Mouse (Mus musculus): Measurements from ENCODE around the gene Olfr1036. TPM values are rescaled to one million over a fixed set of nuclear protein-coding genes. Genes with fewer than 3 reads are reported as not detected.

Gene Olfr1036
- total RNA-seq (2023): not detected

GRCm38 (mm10) chr2:86073692-86074091 is at the start of gene Olfr1036:
Gene Olfr1036 (plus strand): TSS chr2:86073992.

GRCm38 (mm10) chr2:86045561-86045960 is 28.2 kb upstream of the Olfr1036 start, which contains the start of gene Olfr1034:
Gene Olfr1034 (plus strand): TSS chr2:86045861.

GRCm38 (mm10) chr2:86087285-86087684 is 13.5 kb downstream of the Olfr1036 start, which contains the start of gene Olfr1037:
Gene Olfr1037 (minus strand): TSS chr2:86087385.

Other genes starting within 250 kb of the Olfr1036 start
- gene Olfr1019, start 228.5 kb upstream of the Olfr1036 start, total RNA-seq (2023): not detected
- gene Olfr1020, start 227.0 kb upstream of the Olfr1036 start, total RNA-seq (2023): not detected
- not detected for gene Olfr1022, start 205.4 kb upstream of the Olfr1036 start, total RNA-seq (2023)
- not detected for gene Olfr1023, start 188.4 kb upstream of the Olfr1036 start, total RNA-seq (2023)
- gene Olfr1024, start 168.9 kb upstream of the Olfr1036 start, total RNA-seq (2023): not detected
- gene Olfr1025-ps1, start 158.8 kb upstream of the Olfr1036 start, total RNA-seq (2023): not detected
- not detected for gene Olfr1026, start 152.4 kb upstream of the Olfr1036 start, total RNA-seq (2023)
- 0.18 TPM for gene Olfr1028, start 123.6 kb upstream of the Olfr1036 start, total RNA-seq (2023)
- gene Olfr1029, start 100.1 kb upstream of the Olfr1036 start, total RNA-seq (2023): not detected
- not detected for gene Olfr1030, start 94.7 kb upstream of the Olfr1036 start, total RNA-seq (2023)
- not detected for gene Olfr1031, start 83.7 kb upstream of the Olfr1036 start, total RNA-seq (2023)
- not detected for gene Olfr1032, start 68.5 kb upstream of the Olfr1036 start, total RNA-seq (2023)
- gene Olfr1033, start 53.4 kb upstream of the Olfr1036 start, total RNA-seq (2023): not detected
- not detected for gene Olfr1034, start 28.1 kb upstream of the Olfr1036 start, total RNA-seq (2023)
- gene Olfr1037, start 13.4 kb downstream of the Olfr1036 start, total RNA-seq (2023): not detected
- gene Olfr1039, start 61.9 kb downstream of the Olfr1036 start, total RNA-seq (2023): not detected
- gene Olfr1040, start 72.7 kb downstream of the Olfr1036 start, total RNA-seq (2023): not detected
- not detected for gene Olfr1042, start 87.8 kb downstream of the Olfr1036 start, total RNA-seq (2023)
- not detected for gene Olfr1043, start 93.5 kb downstream of the Olfr1036 start, total RNA-seq (2023)
- not detected for gene Olfr1044, start 103.8 kb downstream of the Olfr1036 start, total RNA-seq (2023)
- not detected for gene Olfr52, start 111.7 kb downstream of the Olfr1036 start, total RNA-seq (2023)
- not detected for gene Olfr1045, start 129.0 kb downstream of the Olfr1036 start, total RNA-seq (2023)
- not detected for gene Olfr1046, start 145.3 kb downstream of the Olfr1036 start, total RNA-seq (2023)
- not detected for gene Olfr1047, start 157.4 kb downstream of the Olfr1036 start, total RNA-seq (2023)
- gene Olfr1048, start 166.3 kb downstream of the Olfr1036 start, total RNA-seq (2023): not detected
- not detected for gene Olfr1049, start 184.3 kb downstream of the Olfr1036 start, total RNA-seq (2023)
- gene Olfr1051, start 205.1 kb downstream of the Olfr1036 start, total RNA-seq (2023): not detected
- not detected for gene Olfr1052, start 218.5 kb downstream of the Olfr1036 start, total RNA-seq (2023)
- not detected for gene Olfr1053, start 241.3 kb downstream of the Olfr1036 start, total RNA-seq (2023)